Mouse (Mus musculus) kidney, postnatal 0 days (tissue): ENCODE measurements around the gene Kcnip4. TPM values are rescaled to one million over a fixed set of nuclear protein-coding genes. Genes with fewer than 3 reads are reported as not detected.

Experiments
- ATAC-seq: fragments of 200-750 bp; cut with Nextera tagmentation; replicated peaks from 2 replicates; pipeline ENCODE4 v1.8.0; 2017; ENCODE audit warnings: low read depth, moderate number of reproducible peaks, moderate TSS enrichment, moderate library complexity; ENCODE audit not compliant: low FRiP score
- DNase-seq: peaks from one replicate; pipeline ENCODE4 v3.0.0-alpha.2; 2016; ENCODE audit warnings: low spot score
- H3K27ac ChIP-seq: fragments of 300-500 bp; sonication (generic); 2 replicates; pipeline ENCODE4 v1.5.1; 2014; ENCODE audit warnings: mild to moderate bottlenecking
- H3K27me3 ChIP-seq: fragments of 300-500 bp; sonication (generic); 2 replicates; pipeline ENCODE4 v1.6.1; 2014; ENCODE audit warnings: low read length, mixed read lengths; ENCODE audit not compliant: insufficient read depth
- H3K36me3 ChIP-seq: fragments of 300-500 bp; sonication (generic); 2 replicates; pipeline ENCODE4 v1.6.1; 2014; ENCODE audit warnings: low read length, mixed read lengths; ENCODE audit not compliant: insufficient read depth
- H3K4me1 ChIP-seq: fragments of 300-500 bp; sonication (generic); replicated peaks from 2 replicates; pipeline ENCODE4 v1.6.1; 2014; ENCODE audit warnings: antibody characterized with exemption, low read length, mixed read lengths; ENCODE audit not compliant: insufficient read depth
- H3K4me2 ChIP-seq: fragments of 300-500 bp; sonication (generic); 2 replicates; pipeline ENCODE4 v1.6.1; 2014; ENCODE audit warnings: mild to moderate bottlenecking, low read length, moderate library complexity, mixed read lengths
- H3K4me3 ChIP-seq: fragments of 300-500 bp; sonication (generic); replicated peaks from 2 replicates; pipeline ENCODE4 v1.5.1; 2014; ENCODE audit warnings: low read depth, low read length
- H3K9ac ChIP-seq: fragments of 300-500 bp; sonication (generic); 2 replicates; pipeline ENCODE4 v1.6.1; 2014; ENCODE audit warnings: low read depth, low read length
- H3K9me3 ChIP-seq: fragments of 300-500 bp; sonication (generic); replicated peaks from 2 replicates; pipeline ENCODE4 v1.6.1; 2016; ENCODE audit warnings: low read length, inconsistent platforms, mixed read lengths
- CTCF ChIP-seq: IDR thresholded peaks from 2 replicates; pipeline ENCODE4 v1.5.1; 2016; ENCODE audit warnings: antibody characterized with exemption, low read depth, mild to moderate bottlenecking, moderate library complexity
- whole genome bisulfite sequencing: fragments of 180-500 bp; shearing (Covaris S2); extraction: QIAGEN DNeasy Blood & Tissue Kit; methylation state at CpG from one replicate; pipeline ENCODE4 v1.1.7; 2014; 5-methylcytosine and 5-hydroxymethylcytosine counted together
- polyA plus RNA-seq: library from polyadenylated mRNA; unstranded; fragments of >200 nt; fragmentation: Nextera tagmentation; extraction: Ambion mirVana; gene quantifications from 2 replicates; pipeline ENCODE4 v1.2.1, GENCODE M21; 2015

Kcnip4 gene
- polyA plus RNA-seq, 1 experiment from 2014 or later = 1.2 TPM

- H3K4me3 ChIP-seq = no peak overlapping the region
- no peaks in the 10 kb centered on the region for H3K9me3 ChIP-seq
- no peaks in the 10 kb centered on the region for H3K36me3 ChIP-seq
- no peak for TF ChIP-seq CTCF
- 78% methylated on average over 1 of the region's 1 CpGs for WGBS
- no peak overlapping the region for H3K27ac ChIP-seq
- no peaks in the 10 kb centered on the region for H3K27me3 ChIP-seq
- no peak overlapping the region for H3K9ac ChIP-seq
- DNase-seq = no peak
- no peak for ATAC-seq
- no peak overlapping the region for H3K4me2 ChIP-seq
- no peaks in the 10 kb centered on the region for H3K4me1 ChIP-seq
Observed at GRCm38 (mm10) chr5:49306796-49307195, 217.9 kb downstream of the Kcnip4 start.

- no peaks in the 10 kb centered on the region for H3K4me1 ChIP-seq
- ATAC-seq (no peak), DNase-seq (no peak)
- H3K9ac ChIP-seq = no peak overlapping the region
- H3K27ac ChIP-seq = no peak overlapping the region
- 69% methylated on average over 2 of the region's 2 CpGs for whole genome bisulfite sequencing
- no peak for TF ChIP-seq CTCF
- H3K36me3 ChIP-seq = no peaks in the 10 kb centered on the region
- H3K4me2 ChIP-seq = no peak overlapping the region
- no peaks in the 10 kb centered on the region for H3K27me3 ChIP-seq
- no peaks in the 10 kb centered on the region for H3K9me3 ChIP-seq
- no peak overlapping the region for H3K4me3 ChIP-seq
Observed at GRCm38 (mm10) chr5:49305321-49305720, 219.4 kb downstream of the Kcnip4 start.

GRCm38 (mm10) chr5:49298654-49299053, 226.1 kb downstream of the Kcnip4 start:
- H3K9me3 ChIP-seq = no peaks in the 10 kb centered on the region
- ATAC-seq (no peak), DNase-seq (no peak)
- H3K4me3 ChIP-seq = no peak overlapping the region
- WGBS = 76% methylated on average over 4 of the region's 4 CpGs
- H3K36me3 ChIP-seq = no peaks in the 10 kb centered on the region
- H3K4me2 ChIP-seq = no peak overlapping the region
- no peaks in the 10 kb centered on the region for H3K27me3 ChIP-seq
- no peak overlapping the region for H3K9ac ChIP-seq
- no peaks in the 10 kb centered on the region for H3K4me1 ChIP-seq
- no peak for TF ChIP-seq CTCF
- H3K27ac ChIP-seq = no peak overlapping the region

- H3K4me2 ChIP-seq = no peak overlapping the region
- WGBS = 80% methylated on average over 2 of the region's 2 CpGs
- no peak overlapping the region for H3K9ac ChIP-seq
- DNase-seq = no peak
- H3K27me3 ChIP-seq = no peaks in the 10 kb centered on the region
- H3K36me3 ChIP-seq = no peaks in the 10 kb centered on the region
- H3K9me3 ChIP-seq = no peaks in the 10 kb centered on the region
- no peak overlapping the region for H3K4me3 ChIP-seq
- H3K4me1 ChIP-seq = no peaks in the 10 kb centered on the region
- no peak overlapping the region for H3K27ac ChIP-seq
- no peak for ATAC-seq
- TF ChIP-seq CTCF = no peak
Observed at GRCm38 (mm10) chr5:49292421-49292820, 232.3 kb downstream of the Kcnip4 start.

- 85% methylated on average over 3 of the region's 3 CpGs for WGBS
- H3K9me3 ChIP-seq = no peaks in the 10 kb centered on the region
- DNase-seq (no peak), ATAC-seq (no peak)
- H3K4me3 ChIP-seq = no peak overlapping the region
- no peak overlapping the region for H3K4me2 ChIP-seq
- H3K4me1 ChIP-seq = no peaks in the 10 kb centered on the region
- H3K36me3 ChIP-seq = no peaks in the 10 kb centered on the region
- H3K27me3 ChIP-seq = no peaks in the 10 kb centered on the region
- no peak overlapping the region for H3K9ac ChIP-seq
- no peak overlapping the region for H3K27ac ChIP-seq
- TF ChIP-seq CTCF = no peak
Observed at GRCm38 (mm10) chr5:49291801-49292200, 232.9 kb downstream of the Kcnip4 start.

GRCm38 (mm10) chr5:49285455-49286135, 239.1 kb downstream of the Kcnip4 start:
- no peaks in the 10 kb centered on the region for H3K36me3 ChIP-seq
- no peak overlapping the region for H3K27ac ChIP-seq
- H3K4me2 ChIP-seq = peak overlapping the region; percentile 45
- H3K4me3 ChIP-seq = no peak overlapping the region
- no peaks in the 10 kb centered on the region for H3K27me3 ChIP-seq
- no peaks in the 10 kb centered on the region for H3K4me1 ChIP-seq
- ATAC-seq (no peak), DNase-seq (no peak)
- no peak overlapping the region for H3K9ac ChIP-seq
- 15% methylated on average over 12 of the region's 12 CpGs for whole genome bisulfite sequencing
- no peaks in the 10 kb centered on the region for H3K9me3 ChIP-seq
- TF ChIP-seq CTCF = no peak

- H3K4me1 ChIP-seq = no peaks in the 10 kb centered on the region
- TF ChIP-seq CTCF = no peak
- no peak overlapping the region for H3K27ac ChIP-seq
- ATAC-seq (no peak), DNase-seq (no peak)
- no peaks in the 10 kb centered on the region for H3K36me3 ChIP-seq
- H3K9ac ChIP-seq = no peak overlapping the region
- 36% methylated on average over 6 of the region's 6 CpGs for WGBS
- no peaks in the 10 kb centered on the region for H3K9me3 ChIP-seq
- peak overlapping the region; percentile 45; the same call in 1 of the 2 replicates for H3K4me2 ChIP-seq
- H3K27me3 ChIP-seq = no peaks in the 10 kb centered on the region
- no peak overlapping the region for H3K4me3 ChIP-seq
Observed at GRCm38 (mm10) chr5:49284776-49285175, 239.9 kb downstream of the Kcnip4 start.
